Mouse (Mus musculus) 416B (cell line): ENCODE measurements at regions not wholly inside any gene's neighbourhood (a gene's known extent, or its start where the extent isn't known, plus 50 kb on each side); places are given as distances from the start of the nearest gene placed in this dataset.
"Not testable (repeated sequence)": the region's sequence is repeated elsewhere in the genome, so short reads cannot be mapped to it uniquely, and the experiment has no call there.

ENCODE experiments used
- DNase-seq: peaks from one replicate; pipeline ENCODE4 v3.0.0; 2011; ENCODE audit warnings: low read depth

- DNase-seq: no peak
Measured at GRCm38 (mm10) chr13:97486490-97486889, 245.6 kb downstream of the Enc1 start.

GRCm38 (mm10) chr13:97485886-97486285, 245.0 kb downstream of the Enc1 start:
- DNase-seq: no peak

GRCm38 (mm10) chr13:97484808-97485545, 244.1 kb downstream of the Enc1 start:
- no peak for DNase-seq

- no peak for DNase-seq
Measured at GRCm38 (mm10) chr13:97483681-97484080, 242.8 kb downstream of the Enc1 start.

GRCm38 (mm10) chr13:97482439-97482946, 241.6 kb downstream of the Enc1 start:
- no peak for DNase-seq

GRCm38 (mm10) chr13:97481259-97481658, 240.4 kb downstream of the Enc1 start:
- DNase-seq: no peak

- DNase-seq: no peak
Measured at GRCm38 (mm10) chr13:97479066-97479586, 238.2 kb downstream of the Enc1 start.

GRCm38 (mm10) chr13:97473971-97474365, 233.1 kb downstream of the Enc1 start:
- no peak for DNase-seq

- DNase-seq: no peak
Measured at GRCm38 (mm10) chr13:97473256-97473970, 232.5 kb downstream of the Enc1 start.

GRCm38 (mm10) chr13:97469999-97470398, 229.1 kb downstream of the Enc1 start:
- DNase-seq: peak; percentile 65

GRCm38 (mm10) chr13:97468874-97469593, 228.1 kb downstream of the Enc1 start:
- no peak for DNase-seq

GRCm38 (mm10) chr13:97466585-97466984, 225.7 kb downstream of the Enc1 start:
- DNase-seq: not testable (repeated sequence)

GRCm38 (mm10) chr13:97463798-97464197, 222.9 kb downstream of the Enc1 start:
- DNase-seq: no peak

GRCm38 (mm10) chr13:97462884-97463235, 222.0 kb downstream of the Enc1 start:
- DNase-seq: no peak

GRCm38 (mm10) chr13:97462110-97462883, 221.4 kb downstream of the Enc1 start:
- DNase-seq: peak; percentile 91

GRCm38 (mm10) chr13:97461207-97461606, 220.3 kb downstream of the Enc1 start:
- DNase-seq: no peak

GRCm38 (mm10) chr13:97459106-97459505, 218.2 kb downstream of the Enc1 start:
- no peak for DNase-seq

GRCm38 (mm10) chr13:97455961-97456360, 215.1 kb downstream of the Enc1 start:
- DNase-seq: no peak

- no peak for DNase-seq
Measured at GRCm38 (mm10) chr13:97454715-97455114, 213.8 kb downstream of the Enc1 start.

GRCm38 (mm10) chr13:97453469-97453868, 212.6 kb downstream of the Enc1 start:
- no peak for DNase-seq

- DNase-seq: no peak
Measured at GRCm38 (mm10) chr13:97453090-97453430, 212.2 kb downstream of the Enc1 start.
